Mouse (Mus musculus) lung, adult 2 months (tissue): Measurements from ENCODE around the gene Gm28308.

Source experiments
- CTCF ChIP-seq: fragments of 200-500 bp; IDR thresholded peaks from 2 replicates; pipeline ENCODE4 v1.5.1; 2011; ENCODE audit warnings: mild to moderate bottlenecking, low read length, control low read depth; ENCODE audit not compliant: insufficient read depth
- POLR2A ChIP-seq: fragments of 200-500 bp; IDR thresholded peaks from 2 replicates; pipeline ENCODE4 v1.6.1; 2011; ENCODE audit warnings: low read depth, mild to moderate bottlenecking, control low read depth, low read length, borderline replicate concordance; ENCODE audit errors: extremely low read depth

- TF ChIP-seq POLR2A (peak; percentile 40; the same call in 1 of the 2 replicates), CTCF (no peak)
Measured at GRCm38 (mm10) chr6:52213119-52213986, at the start of gene Gm28308, which contains the start of gene Hoxa3.
